Mouse (Mus musculus) cerebellum, adult 2 months (tissue): ENCODE results near the gene Taar8c. TPM values are rescaled to one million over a fixed set of nuclear protein-coding genes. Genes with fewer than 3 reads are reported as not detected.
"Not testable (repeated sequence)": the region's sequence is repeated elsewhere in the genome, so short reads cannot be mapped to it uniquely, and the experiment has no call there.

ENCODE experiments used
- DNase-seq, 2 experiments: peaks; one replicate each; pipeline ENCODE4 v3.0.0; 2021
- H3K27ac ChIP-seq: fragments of 200-500 bp; 2 replicates; pipeline ENCODE4 v1.5.1; 2012; ENCODE audit warnings: low read length, control low read depth, inconsistent platforms; ENCODE audit not compliant: insufficient read depth
- H3K27me3 ChIP-seq: fragments of 200-500 bp; 2 replicates; pipeline ENCODE4 v1.6.1; 2012; ENCODE audit warnings: inconsistent platforms, mild to moderate bottlenecking, low read length, moderate library complexity; ENCODE audit not compliant: control insufficient read depth, insufficient read depth
- H3K4me1 ChIP-seq: fragments of 200-500 bp; 2 replicates; pipeline ENCODE4 v1.6.1; 2011; ENCODE audit warnings: low read length; ENCODE audit not compliant: control insufficient read depth, insufficient read depth
- H3K4me3 ChIP-seq: fragments of 200-500 bp; replicated peaks from 2 replicates; pipeline ENCODE3; 2011; ENCODE audit warnings: mild to moderate bottlenecking, low read depth, low read length, control low read depth; ENCODE audit not compliant: insufficient read depth
- CTCF ChIP-seq: fragments of 200-500 bp; IDR thresholded peaks from 2 replicates; pipeline ENCODE4 v1.5.1; 2011; ENCODE audit warnings: low read depth, mild to moderate bottlenecking, control low read depth, low read length, moderate library complexity, borderline replicate concordance; ENCODE audit not compliant: insufficient read depth
- POLR2A ChIP-seq: fragments of 200-500 bp; IDR thresholded peaks from 2 replicates; pipeline ENCODE4 v1.6.1; 2011; ENCODE audit warnings: low read length, control low read depth, borderline replicate concordance; ENCODE audit not compliant: insufficient read depth
- WGBS: fragments of 180-500 bp; shearing (Covaris S2); methylation state at CpG from one replicate; pipeline ENCODE4 v1.1.7; 2018; 5-methylcytosine and 5-hydroxymethylcytosine counted together
- polyA plus RNA-seq: library from polyadenylated mRNA; depleted of rRNA; stranded (reverse); fragments of >200 nt; gene quantifications from 2 replicates; pipeline ENCODE4 v1.2.3, GENCODE M21; 2012

Taar8c gene
- polyA plus RNA-seq, 1 experiment: not detected

DNA sequence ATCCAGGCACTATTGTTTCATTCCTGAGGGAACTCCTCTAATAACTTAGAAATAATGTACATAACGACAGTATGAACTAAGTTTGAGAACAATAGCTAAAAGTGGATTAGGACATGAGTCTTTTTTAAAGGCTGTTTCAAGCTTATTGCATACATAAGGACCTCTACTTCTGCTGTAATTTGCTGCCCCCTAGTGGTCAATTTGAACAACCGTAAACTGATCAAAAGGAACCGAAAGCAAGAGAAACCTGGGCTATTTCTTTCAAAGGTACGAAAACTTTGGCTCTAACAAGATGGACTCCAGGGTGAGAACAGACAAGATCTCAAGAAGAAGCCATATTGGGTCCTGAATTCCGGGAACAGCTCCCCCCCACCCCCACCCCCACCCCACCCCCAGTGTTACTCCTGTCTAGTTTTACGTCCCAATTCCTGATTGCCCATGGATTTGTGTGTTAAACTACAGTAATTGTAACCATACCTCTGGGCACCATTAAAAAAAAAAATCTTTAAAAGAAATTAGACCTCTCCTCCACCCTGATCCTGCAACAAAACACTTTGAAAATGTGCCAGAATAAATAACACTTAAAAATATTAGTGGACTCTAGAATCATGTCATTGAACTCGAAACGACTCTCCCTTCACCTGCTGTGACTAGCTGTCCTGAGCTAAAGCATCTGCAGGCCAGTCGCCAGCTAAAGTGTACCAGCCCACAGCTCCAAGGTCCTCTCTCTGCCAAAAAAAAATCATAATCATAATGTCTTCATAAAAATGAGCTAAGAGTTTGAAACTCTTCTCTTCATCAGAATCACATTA is 29.9 kb upstream of the Taar8c start:
- H3K4me3 ChIP-seq: no peak overlapping the region
- TF ChIP-seq POLR2A (no peak), CTCF (peak; percentile 49)
- no peak overlapping the region for H3K27ac ChIP-seq
- WGBS: 14% methylated on average over 9 of the region's 9 CpGs
- no peaks in the 10 kb centered on the region for H3K4me1 ChIP-seq
- peak; percentile 18 to 57 for DNase-seq
- no peaks in the 10 kb centered on the region for H3K27me3 ChIP-seq

DNA sequence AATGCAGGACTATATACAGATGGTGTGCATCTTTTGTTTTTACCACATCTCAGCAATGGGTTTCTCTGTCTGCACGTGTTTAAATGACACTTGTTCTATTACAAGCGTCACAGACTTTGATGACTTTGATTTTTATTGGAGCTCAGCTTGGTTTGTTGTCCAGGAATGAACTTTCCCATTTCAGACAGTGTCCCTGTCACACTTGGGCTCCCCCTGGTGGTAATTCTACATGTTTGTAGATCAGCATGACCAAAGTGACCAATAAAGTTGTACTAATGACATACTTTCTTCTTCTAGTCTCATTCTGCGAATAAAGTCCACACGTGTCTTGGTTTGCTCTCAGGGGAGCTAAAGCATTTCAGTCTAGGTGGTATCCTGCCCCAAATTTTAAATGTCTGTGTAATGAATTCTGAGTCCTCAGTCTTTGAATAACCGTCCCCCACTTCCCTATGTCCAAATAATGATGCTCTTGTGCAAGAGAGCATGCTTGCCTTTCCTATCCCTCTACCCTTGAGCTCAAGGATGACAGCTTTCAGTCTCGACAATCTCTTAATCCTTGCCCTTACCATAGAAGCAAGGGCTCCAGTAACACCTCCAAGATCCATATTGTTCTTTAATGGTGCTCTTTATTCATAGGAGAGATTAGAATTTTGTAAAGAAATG is 9.5 kb upstream of the Taar8c start:
- Histone ChIP-seq H3K27ac (no peak overlapping the region), H3K4me3 (no peak overlapping the region), H3K4me1 (no peaks in the 10 kb centered on the region), H3K27me3 (no peaks in the 10 kb centered on the region)
- DNase-seq: peak; percentile 10 to 37
- WGBS: 45% methylated on average over 6 of the region's 6 CpGs
- TF ChIP-seq POLR2A (no peak), CTCF (peak; percentile 47; the same call in 1 of the 2 replicates)

DNA sequence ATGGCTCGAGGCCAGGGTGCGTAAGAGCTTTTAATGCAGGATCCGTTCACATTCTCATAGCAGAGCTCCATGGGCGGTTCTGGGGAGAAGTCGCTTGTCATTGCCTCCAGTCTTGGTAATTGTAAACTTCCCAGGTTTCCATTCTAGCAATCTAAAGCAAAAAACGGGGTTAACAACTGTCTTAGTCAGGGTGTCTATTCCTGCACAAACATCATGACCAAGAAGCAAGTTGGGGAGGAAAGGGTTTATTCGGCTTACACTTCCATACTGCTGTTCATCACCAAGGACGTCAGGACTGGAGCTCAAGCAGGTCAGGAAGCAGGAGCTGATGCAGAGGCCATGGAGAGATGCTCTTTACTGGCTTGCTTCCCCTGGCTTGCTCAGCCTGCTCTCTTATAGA is 7.7 kb upstream of the Taar8c start, which contains the start of gene Taar9:
TSS of gene Taar9 (minus strand) at position 101 of the 400 bp plus-strand sequence.
- H3K4me1 ChIP-seq, H3K27me3 ChIP-seq: not testable (repeated sequence)
- 71% methylated on average over 8 of the region's 8 CpGs for WGBS

GRCm38 (mm10) chr10:24108236-24108635 is 6.5 kb upstream of the Taar8c start:
- Histone ChIP-seq H3K27me3 (no peaks in the 10 kb centered on the region), H3K27ac (no peak overlapping the region), H3K4me3 (no peak overlapping the region), H3K4me1 (no peaks in the 10 kb centered on the region)
- TF ChIP-seq CTCF (no peak), POLR2A (no peak)
- no peak for DNase-seq
- WGBS: 72% methylated on average over 3 of the region's 3 CpGs

More for the DNA sequence above, 7.7 kb upstream of the Taar8c start, which contains the start of gene Taar9:
- DNase-seq, H3K4me3 ChIP-seq, H3K27ac ChIP-seq: not testable (repeated sequence)

DNA sequence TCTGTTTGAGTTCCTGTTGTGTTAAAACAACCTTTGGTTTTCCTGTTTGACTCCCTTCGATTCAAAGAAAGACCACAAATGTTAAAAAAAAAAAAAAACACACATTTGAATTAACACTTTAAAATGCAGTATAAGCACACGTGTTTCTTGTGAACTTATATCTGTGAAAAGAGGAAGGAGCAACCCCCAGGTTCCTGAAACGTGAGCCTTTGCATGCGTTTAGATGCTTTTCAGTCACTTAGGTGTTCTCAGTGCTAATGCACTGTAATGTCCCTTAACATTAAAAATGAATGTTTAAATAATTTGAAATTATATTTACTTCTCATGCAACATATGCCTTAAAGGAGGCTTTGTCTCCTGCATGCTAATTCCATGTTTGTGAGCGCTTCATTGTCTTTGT is 6.0 kb upstream of the Taar8c start:
- H3K4me3 ChIP-seq: no peak overlapping the region
- no peak overlapping the region for H3K27ac ChIP-seq
- WGBS: 82% methylated on average over 5 of the region's 5 CpGs
- no peaks in the 10 kb centered on the region for H3K27me3 ChIP-seq
- DNase-seq: no peak
- no peak for TF ChIP-seq CTCF
- TF ChIP-seq POLR2A: no peak
- H3K4me1 ChIP-seq: no peaks in the 10 kb centered on the region

- WGBS: 45% methylated on average over 1 of the region's 1 CpGs
- not testable (repeated sequence) for H3K27ac ChIP-seq, H3K27me3 ChIP-seq, DNase-seq, H3K4me3 ChIP-seq, H3K4me1 ChIP-seq
These were observed 1.6 kb upstream of the Taar8c start for GRCm38 (mm10) chr10:24103299-24103698.

DNA sequence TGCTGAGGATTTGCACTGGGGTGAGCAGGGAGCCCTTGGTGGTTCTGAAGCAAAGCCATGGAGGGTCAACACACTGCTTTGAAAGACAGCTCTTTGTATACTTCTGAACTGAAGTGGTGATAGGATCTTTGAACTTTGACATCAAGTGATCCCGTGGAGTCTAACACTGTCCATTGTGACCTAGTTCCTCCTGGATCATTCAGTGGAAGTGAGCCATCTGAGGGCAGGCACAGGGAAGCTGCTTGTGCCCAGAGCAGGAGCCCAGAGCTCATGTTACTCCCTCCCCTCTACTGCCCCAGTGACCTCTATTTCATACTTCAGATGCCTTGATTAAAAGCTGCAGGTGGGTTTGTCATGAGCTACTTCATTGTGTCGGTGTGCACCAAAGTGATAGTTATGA is 4.7 kb downstream of the Taar8c start:
- not testable (repeated sequence) for H3K27me3 ChIP-seq, DNase-seq, H3K4me3 ChIP-seq, H3K4me1 ChIP-seq, H3K27ac ChIP-seq
- WGBS: 67% methylated on average over 2 of the region's 2 CpGs

- no peak for DNase-seq
- H3K4me1 ChIP-seq: no peaks in the 10 kb centered on the region
- no peak within 1 kb of the TSS for H3K4me3 ChIP-seq
- 45% methylated on average over 2 of the region's 2 CpGs for WGBS
- no peak for TF ChIP-seq CTCF
- TF ChIP-seq POLR2A: no peak
- H3K27ac ChIP-seq: no peak within 1 kb of the TSS
- no peaks in the 10 kb centered on the region for H3K27me3 ChIP-seq
These were observed 9.5 kb downstream of the Taar8c start, which contains the start of gene Taar8b for GRCm38 (mm10) chr10:24092194-24092593. TSS of gene Taar8b (minus strand) at chr10:24092294.
